Mouse (Mus musculus): ENCODE data around the gene Chka. TPM values are rescaled to one million over a fixed set of nuclear protein-coding genes. Genes with fewer than 3 reads are reported as not detected.

Chka gene
- polyA plus RNA-seq, 1 experiment from 2014 or later = 47.8 TPM

DNA sequence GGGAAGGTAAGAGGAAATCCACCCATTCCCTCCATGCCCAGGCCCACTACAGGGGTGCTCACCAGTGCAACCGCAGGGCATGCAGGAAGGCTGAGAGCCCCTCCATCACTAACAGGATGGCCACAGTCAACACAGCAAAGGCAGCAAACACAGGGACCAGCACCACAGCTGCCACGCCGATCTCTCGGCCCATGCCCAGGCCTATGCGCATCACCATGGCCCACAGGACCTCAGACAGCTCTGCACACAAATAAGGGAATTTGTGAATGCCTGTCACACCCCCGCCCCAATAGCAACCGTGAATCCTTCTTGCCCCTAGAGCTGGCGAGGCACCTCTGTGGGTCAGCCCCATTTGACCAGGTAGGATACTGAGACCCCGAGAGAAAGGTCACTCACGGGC is 44.6 kb downstream of the Chka start:
- Histone ChIP-seq H3K9me3 (no peaks in the 10 kb centered on the region), H3K36me3 (peaks cover 88% of the 10 kb centered on the region), H3K27ac (no peak overlapping the region), H3K4me1 (no peaks in the 10 kb centered on the region), H3K9ac (no peak overlapping the region), H3K4me3 (no peak overlapping the region), H3K4me2 (replicated peaks) (no peak overlapping the region), H3K27me3 (no peaks in the 10 kb centered on the region)
- no peak for ATAC-seq (ENCODE audit: low FRiP score, low read depth)
- WGBS = 90% methylated on average over 10 of the region's 10 CpGs

DNA sequence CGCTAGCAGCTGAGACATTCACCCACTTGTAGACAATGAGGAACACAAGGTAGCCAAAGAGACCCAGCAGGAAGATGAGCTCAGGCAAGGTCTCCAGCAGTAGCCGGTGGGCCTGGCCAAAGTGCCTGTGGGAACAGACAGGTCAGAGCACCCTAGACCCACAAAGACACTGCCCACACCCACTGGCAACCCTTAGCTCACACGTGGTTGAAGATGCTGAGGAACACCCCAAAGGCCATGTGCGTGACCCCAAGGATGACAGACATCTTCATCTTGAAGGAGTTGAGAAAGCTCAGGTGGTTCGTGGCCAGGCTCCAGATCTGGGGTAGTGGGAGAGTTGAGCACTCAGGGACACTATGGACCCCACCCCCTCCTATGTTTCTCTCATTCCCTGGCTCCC is 46.0 kb downstream of the Chka start:
- no peaks in the 10 kb centered on the region for H3K9me3 ChIP-seq
- no peak for ATAC-seq (ENCODE audit: low FRiP score, low read depth)
- no peaks in the 10 kb centered on the region for H3K4me1 ChIP-seq
- no peaks in the 10 kb centered on the region for H3K27me3 ChIP-seq
- 93% methylated on average over 5 of the region's 5 CpGs for WGBS
- peaks cover 90% of the 10 kb centered on the region for H3K36me3 ChIP-seq
- no peak overlapping the region for H3K4me2 ChIP-seq (replicated peaks)
- H3K4me3 ChIP-seq = no peak overlapping the region
- H3K9ac ChIP-seq = no peak overlapping the region
- H3K27ac ChIP-seq = no peak overlapping the region

DNA sequence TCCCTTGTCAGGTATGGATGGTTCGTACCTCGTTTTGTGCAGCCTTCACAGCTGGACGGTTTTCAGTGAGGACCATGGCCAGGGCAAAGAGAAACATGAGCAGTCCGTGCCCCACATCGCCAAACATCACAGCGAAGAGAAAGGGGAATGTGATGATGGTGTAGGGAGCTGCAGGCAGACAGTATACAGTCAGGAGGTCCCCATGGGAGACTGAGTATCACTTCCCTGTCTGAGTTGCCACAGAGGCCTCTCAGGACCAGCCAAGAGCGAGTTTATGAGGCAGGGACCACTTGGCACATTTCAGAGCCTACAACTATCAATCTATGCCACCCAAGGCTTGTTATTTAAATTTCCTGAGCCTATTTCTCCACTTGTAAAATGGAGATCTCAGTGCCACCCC is 47.4 kb downstream of the Chka start:
- 89% methylated on average over 7 of the region's 7 CpGs for WGBS
- Histone ChIP-seq H3K4me3 (no peak overlapping the region), H3K27me3 (no peaks in the 10 kb centered on the region), H3K4me2 (replicated peaks) (no peak overlapping the region), H3K4me1 (peaks cover under 1% of the 10 kb centered on the region; the same call in 1 of the 2 replicates), H3K36me3 (peaks cover 90% of the 10 kb centered on the region), H3K27ac (no peak overlapping the region), H3K9ac (no peak overlapping the region), H3K9me3 (no peaks in the 10 kb centered on the region)
- ATAC-seq (ENCODE audit: low FRiP score, low read depth) = no peak

DNA sequence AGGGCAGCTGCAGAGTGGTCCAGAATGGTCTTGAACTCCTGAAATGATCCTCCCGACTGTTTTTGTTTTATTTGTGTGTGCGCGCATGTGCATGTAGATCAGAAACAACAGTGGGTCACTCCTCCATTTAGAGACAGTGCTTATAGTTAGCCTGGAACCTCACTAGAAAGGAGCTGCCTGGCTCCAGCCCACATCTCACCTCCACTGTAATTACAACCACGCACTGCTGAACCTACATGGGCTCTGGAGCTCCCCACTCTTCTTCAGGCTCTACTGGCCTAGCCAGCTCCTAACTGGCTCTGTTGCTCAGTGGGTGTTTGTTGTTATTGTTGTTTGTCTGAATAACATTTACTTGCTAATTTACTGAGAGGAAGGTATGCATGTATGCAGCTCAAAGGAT is 48.0 kb downstream of the Chka start:
- 94% methylated on average over 4 of the region's 4 CpGs for WGBS
- no peak for ATAC-seq (ENCODE audit: low FRiP score, low read depth)
- no peaks in the 10 kb centered on the region for H3K27me3 ChIP-seq
- no peak overlapping the region for H3K27ac ChIP-seq
- no peaks in the 10 kb centered on the region for H3K9me3 ChIP-seq
- H3K36me3 ChIP-seq = peaks cover 86% of the 10 kb centered on the region
- H3K4me2 ChIP-seq (replicated peaks) = no peak overlapping the region
- no peak overlapping the region for H3K9ac ChIP-seq
- no peak overlapping the region for H3K4me3 ChIP-seq
- H3K4me1 ChIP-seq = peaks cover 7% of the 10 kb centered on the region; the same call in 1 of the 2 replicates

DNA sequence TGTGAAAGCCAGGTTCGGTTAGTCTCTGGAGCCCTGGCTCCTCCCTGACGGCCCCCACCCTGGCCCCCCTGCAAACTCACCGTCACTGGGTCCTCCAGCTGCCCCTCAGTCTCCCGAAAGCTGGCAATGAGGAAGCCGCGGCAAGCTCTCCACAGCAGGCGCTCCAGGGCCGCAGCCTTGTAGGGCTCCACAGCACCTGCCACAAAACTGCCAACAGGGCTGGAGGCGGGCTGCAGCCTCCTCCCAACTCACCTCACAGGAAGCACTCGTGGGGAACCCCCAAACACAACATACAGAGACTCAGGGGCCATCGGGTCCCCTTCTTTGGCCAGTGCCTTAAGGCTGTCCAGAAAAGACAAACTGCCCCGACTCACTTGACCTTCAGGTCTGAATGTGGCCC is 51.4 kb downstream of the Chka start:
- Histone ChIP-seq H3K9me3 (no peaks in the 10 kb centered on the region), H3K4me3 (no peak overlapping the region), H3K4me2 (replicated peaks) (no peak overlapping the region), H3K36me3 (peaks cover 53% of the 10 kb centered on the region), H3K9ac (no peak overlapping the region), H3K27me3 (no peaks in the 10 kb centered on the region), H3K4me1 (peaks cover 36% of the 10 kb centered on the region), H3K27ac (no peak overlapping the region)
- 84% methylated on average over 12 of the region's 12 CpGs for WGBS
- no peak for ATAC-seq (ENCODE audit: low FRiP score, low read depth)

DNA sequence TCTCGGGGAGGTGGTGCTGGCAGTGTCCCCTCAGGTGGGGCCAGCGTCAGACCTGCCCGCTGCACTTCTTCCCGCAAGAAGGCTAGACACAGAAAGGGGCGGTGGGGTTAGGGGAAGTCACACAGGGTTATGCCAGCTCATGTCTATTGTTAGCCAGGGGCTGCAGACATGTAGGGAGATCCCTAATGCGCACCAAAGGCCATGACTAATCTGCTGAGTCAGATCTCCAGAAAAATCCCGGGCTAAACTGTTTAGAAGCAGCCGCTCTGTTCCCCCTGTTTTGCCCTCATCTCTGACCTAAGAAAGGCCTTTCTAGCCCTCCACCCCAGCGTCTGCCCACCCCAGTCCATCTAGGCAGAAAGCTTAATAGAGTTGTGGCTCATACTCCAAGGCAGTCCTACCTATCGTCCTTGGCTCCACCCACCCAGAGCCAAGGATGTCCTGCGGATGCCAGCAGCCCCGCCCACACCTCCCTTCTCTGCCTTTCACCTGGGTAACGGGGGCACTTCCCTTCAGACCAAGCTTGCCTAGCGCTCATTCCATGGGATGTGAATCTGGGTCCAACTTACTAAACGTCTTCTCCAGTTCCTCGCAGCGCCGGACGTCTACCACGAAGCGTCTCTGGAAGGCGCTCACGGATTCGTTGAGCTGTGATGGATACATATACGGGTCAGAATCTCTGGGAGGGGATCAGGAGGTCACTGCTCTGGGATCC is 52.2 kb downstream of the Chka start:
- no peaks in the 10 kb centered on the region for H3K27me3 ChIP-seq
- peaks cover 52% of the 10 kb centered on the region for H3K36me3 ChIP-seq
- no peak overlapping the region for H3K27ac ChIP-seq
- no peak overlapping the region for H3K4me2 ChIP-seq (replicated peaks)
- peaks cover 37% of the 10 kb centered on the region for H3K4me1 ChIP-seq
- 71% methylated on average over 25 of the region's 25 CpGs for WGBS
- H3K9me3 ChIP-seq = no peaks in the 10 kb centered on the region
- H3K9ac ChIP-seq = no peak overlapping the region
- no peak overlapping the region for H3K4me3 ChIP-seq
- no peak for ATAC-seq (ENCODE audit: low FRiP score, low read depth)

DNA sequence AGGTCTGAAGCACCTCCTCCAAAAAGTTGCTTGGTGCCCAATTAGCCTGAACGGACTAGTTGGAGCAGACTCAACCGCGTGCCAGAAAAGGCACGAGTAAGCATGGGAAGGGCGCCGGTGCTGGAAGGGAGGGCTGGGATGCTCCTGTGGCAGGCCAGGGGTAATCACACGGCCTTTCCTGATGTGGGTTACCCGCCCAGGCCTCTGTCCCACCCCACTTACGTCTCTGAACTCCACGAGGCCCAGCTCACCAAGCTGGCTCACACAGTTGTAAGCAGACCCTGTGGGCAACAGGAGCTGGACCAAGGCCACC is 52.7 kb downstream of the Chka start:
- H3K4me3 ChIP-seq = no peak overlapping the region
- peaks cover 37% of the 10 kb centered on the region for H3K4me1 ChIP-seq
- 58% methylated on average over 10 of the region's 10 CpGs for WGBS
- peak overlapping the region; percentile 83; the same call in 1 of the 2 replicates for H3K4me2 ChIP-seq (replicated peaks)
- no peak overlapping the region for H3K9ac ChIP-seq
- H3K27ac ChIP-seq = peak overlapping the region; percentile 22; the same call in 1 of the 2 replicates
- no peaks in the 10 kb centered on the region for H3K9me3 ChIP-seq
- ATAC-seq (ENCODE audit: low FRiP score, low read depth) = no peak
- H3K36me3 ChIP-seq = peaks cover 54% of the 10 kb centered on the region
- H3K27me3 ChIP-seq = no peaks in the 10 kb centered on the region

DNA sequence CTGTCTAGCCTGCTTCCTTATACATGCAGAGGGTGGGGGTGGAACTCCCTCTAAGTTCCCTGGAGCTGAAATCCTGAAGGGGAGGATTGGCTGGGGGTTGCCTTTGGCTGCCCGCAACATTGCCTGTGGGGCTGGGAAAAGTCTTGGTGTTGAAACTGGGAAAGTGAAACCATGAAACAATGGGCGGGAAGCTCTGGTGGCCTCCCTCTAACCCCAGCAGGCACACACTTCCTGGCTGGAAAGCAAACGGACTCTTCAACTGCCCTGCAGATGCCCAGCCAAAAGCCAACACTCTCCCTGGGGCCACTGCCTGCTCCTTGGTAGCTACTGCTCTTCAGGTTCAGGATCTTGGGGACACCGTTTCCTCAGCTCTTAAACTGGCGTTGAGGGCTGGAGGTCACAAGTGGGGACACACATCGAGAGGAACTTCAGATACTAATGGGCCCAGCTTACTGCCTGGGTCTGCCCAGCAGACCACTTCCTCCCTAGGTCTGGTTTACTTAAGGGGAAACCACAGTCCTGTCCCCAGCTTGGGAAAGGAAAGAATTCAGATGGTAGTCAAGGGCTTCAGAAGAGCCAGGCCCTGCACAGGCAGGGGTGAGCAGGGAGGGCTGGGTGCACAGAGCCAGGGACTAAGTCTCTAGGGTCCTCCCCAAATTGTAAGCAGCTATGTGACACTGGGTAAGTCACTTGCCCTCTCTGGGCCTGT is 53.8 kb downstream of the Chka start:
- ATAC-seq (ENCODE audit: low FRiP score, low read depth) = peak; percentile 8; the same call in 1 of the 2 replicates
- peaks cover 37% of the 10 kb centered on the region for H3K4me1 ChIP-seq
- H3K4me2 ChIP-seq (replicated peaks) = peak overlapping the region; percentile 83
- H3K27me3 ChIP-seq = no peaks in the 10 kb centered on the region
- H3K36me3 ChIP-seq = peaks cover 58% of the 10 kb centered on the region
- 32% methylated on average over 6 of the region's 6 CpGs for WGBS
- H3K9ac ChIP-seq = peak overlapping the region; percentile 76
- peak overlapping the region; percentile 58 for H3K4me3 ChIP-seq
- no peaks in the 10 kb centered on the region for H3K9me3 ChIP-seq
- peak overlapping the region; percentile 76 for H3K27ac ChIP-seq

DNA sequence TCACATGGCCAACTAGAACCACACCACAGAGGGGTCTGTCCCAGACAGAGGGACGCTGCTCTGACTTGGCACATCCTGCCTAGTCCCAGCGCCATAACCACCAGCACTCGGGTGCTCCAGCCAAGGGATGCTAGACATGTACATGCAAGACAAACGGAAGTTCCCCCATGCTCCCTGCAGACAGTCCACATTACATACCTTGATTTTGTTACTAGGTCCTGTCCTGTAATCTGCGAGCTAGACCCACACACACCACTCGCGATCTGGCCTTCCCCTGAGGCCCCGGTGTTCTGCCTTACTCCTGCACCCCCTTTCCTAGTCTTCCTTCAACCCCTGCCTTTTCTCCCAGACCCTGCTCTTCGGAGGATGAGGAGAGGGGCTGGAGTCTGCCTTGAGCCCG is 54.8 kb downstream of the Chka start:
- Histone ChIP-seq H3K36me3 (peaks cover 63% of the 10 kb centered on the region), H3K27me3 (no peaks in the 10 kb centered on the region), H3K9me3 (no peaks in the 10 kb centered on the region), H3K9ac (peak overlapping the region; percentile 76), H3K27ac (no peak overlapping the region; the same call in 1 of the 2 replicates), H3K4me1 (peaks cover 39% of the 10 kb centered on the region), H3K4me3 (peak overlapping the region; percentile 58), H3K4me2 (replicated peaks) (peak overlapping the region; percentile 83)
- no peak for ATAC-seq (ENCODE audit: low FRiP score, low read depth)
- 25% methylated on average over 10 of the region's 10 CpGs for WGBS

DNA sequence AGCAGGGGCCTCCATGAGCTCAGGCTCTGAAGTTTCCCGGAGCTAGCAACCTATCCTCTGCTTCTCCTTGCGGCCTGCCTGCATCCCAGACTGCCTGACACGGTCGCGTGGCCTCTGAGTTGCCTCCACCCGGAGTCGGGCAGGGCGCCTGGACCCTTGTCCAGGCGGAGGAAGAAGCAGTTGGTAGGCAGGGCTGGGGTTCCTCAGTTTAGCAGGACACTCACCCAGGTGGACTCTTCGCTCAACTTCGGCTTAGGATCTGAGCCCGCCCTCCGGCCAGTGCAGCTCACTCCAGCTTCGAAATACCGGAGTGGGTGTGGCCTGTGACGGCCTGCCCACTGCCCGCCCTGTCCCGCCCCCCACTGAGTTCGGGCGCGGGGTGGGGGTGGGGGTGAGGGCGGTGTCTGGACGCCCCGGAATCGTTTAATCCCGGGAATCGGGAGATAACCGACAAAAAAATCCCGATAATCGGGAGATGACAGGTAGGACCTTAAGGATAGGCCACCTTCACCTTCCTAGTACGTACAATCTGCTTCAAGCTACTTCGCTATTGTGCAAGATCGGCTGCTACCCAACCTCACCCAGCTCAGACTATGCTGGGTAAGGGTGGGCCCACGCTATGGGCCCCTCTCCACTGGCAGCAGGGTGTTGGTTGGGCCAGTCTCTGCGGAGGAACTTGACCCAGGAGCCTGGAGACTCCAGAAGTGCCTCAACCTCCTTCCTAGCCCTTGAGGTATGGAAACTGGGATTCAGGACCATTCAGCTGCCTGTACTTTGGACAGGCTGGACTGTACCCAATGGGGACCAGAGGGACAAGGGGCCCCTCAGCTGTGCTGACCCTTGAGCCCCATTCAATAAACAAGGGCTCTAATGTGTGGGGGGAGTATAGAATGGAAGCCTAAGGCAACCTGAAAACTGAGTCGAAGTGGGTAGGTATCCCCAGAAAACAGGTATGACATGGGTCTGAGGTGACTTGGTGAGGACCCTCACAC is 55.5 kb downstream of the Chka start, which contains the start of gene Tcirg1:
Gene Tcirg1 (minus strand): TSS at position 339 of the 992 bp plus-strand sequence.
- no peaks in the 10 kb centered on the region for H3K27me3 ChIP-seq
- peak; percentile 89 for ATAC-seq (ENCODE audit: low FRiP score, low read depth)
- peaks cover 46% of the 10 kb centered on the region for H3K4me1 ChIP-seq
- peak within 1 kb of the TSS; percentile 58 for H3K4me3 ChIP-seq
- peak within 1 kb of the TSS; percentile 83 for H3K4me2 ChIP-seq (replicated peaks)
- H3K36me3 ChIP-seq = peaks cover 56% of the 10 kb centered on the region
- peak within 1 kb of the TSS; percentile 76 for H3K9ac ChIP-seq
- WGBS = 4% methylated on average over 36 of the region's 36 CpGs
- H3K27ac ChIP-seq = peak within 1 kb of the TSS; percentile 52; the same call in 1 of the 2 replicates
- no peaks in the 10 kb centered on the region for H3K9me3 ChIP-seq

DNA sequence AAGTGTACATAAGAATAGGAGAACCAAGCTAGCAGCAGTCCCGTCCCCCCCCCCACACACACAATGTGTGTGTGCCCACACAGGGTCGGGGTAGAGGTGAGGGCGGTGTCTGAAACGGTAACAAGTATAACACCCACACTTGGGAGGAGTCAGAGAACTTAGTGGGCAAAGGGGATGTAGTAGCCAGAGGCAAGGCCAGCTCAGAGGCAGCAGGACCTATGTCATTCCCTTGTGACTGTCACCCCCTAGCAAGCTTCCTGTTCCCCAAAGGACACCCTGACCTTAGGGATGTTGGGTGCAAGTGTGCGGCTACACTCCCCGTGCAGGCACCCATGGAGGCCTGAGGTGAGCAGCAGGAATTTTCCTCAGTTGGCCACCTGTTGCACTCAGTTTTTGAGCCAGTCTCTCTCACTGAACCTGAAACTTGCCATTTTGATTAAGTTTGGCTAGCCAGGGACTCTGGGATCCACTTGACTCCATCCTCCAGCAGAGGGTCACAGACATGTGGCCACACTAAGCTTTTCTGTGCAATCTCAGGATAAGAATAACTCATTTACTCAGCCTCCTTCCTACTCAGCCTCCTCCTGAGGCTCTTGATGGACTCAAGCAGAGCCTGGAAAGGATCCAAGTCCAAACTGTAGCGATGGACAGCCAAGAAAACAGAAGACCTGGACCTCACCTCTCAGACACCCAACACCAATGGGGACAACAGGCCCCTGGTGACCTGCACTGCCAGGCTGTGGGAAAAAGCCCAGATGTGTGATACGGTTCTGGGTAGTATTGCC is 56.5 kb downstream of the Chka start:
- H3K9ac ChIP-seq = peak overlapping the region; percentile 76; the same call in 1 of the 2 replicates

More for the DNA sequence above, 56.5 kb downstream of the Chka start:
- H3K9me3 ChIP-seq = no peaks in the 10 kb centered on the region
- H3K4me3 ChIP-seq = peak overlapping the region; percentile 58
- H3K4me1 ChIP-seq = peaks cover 47% of the 10 kb centered on the region
- no peaks in the 10 kb centered on the region for H3K27me3 ChIP-seq
- ATAC-seq (ENCODE audit: low FRiP score, low read depth) = no peak
- H3K36me3 ChIP-seq = peaks cover 47% of the 10 kb centered on the region
- WGBS = 84% methylated on average over 8 of the region's 8 CpGs
- H3K4me2 ChIP-seq (replicated peaks) = peak overlapping the region; percentile 83
- H3K27ac ChIP-seq = no peak overlapping the region

Measured in limb, embryonic 13.5 days (tissue).